Mouse (Mus musculus): Measurements from ENCODE around the gene Gsk3b.
"Not testable (repeated sequence)": the region's sequence is repeated elsewhere in the genome, so short reads cannot be mapped to it uniquely, and the experiment has no call there.

Gsk3b gene

GRCm38 (mm10) chr16:38105453-38105852 lies 16.7 kb downstream of the Gsk3b start:
- DNase-seq (ENCODE audit: low spot score): no peak

GRCm38 (mm10) chr16:38106542-38106941 lies 17.7 kb downstream of the Gsk3b start:
- no peak for DNase-seq (ENCODE audit: low spot score)

- DNase-seq (ENCODE audit: low spot score): no peak
Measured at GRCm38 (mm10) chr16:38110001-38110400, 21.2 kb downstream of the Gsk3b start.

GRCm38 (mm10) chr16:38110575-38110974 lies 21.8 kb downstream of the Gsk3b start:
- no peak for DNase-seq (ENCODE audit: low spot score)

- DNase-seq (ENCODE audit: low spot score): no peak
Measured at GRCm38 (mm10) chr16:38114074-38114473, 25.3 kb downstream of the Gsk3b start.

- not testable (repeated sequence) for DNase-seq (ENCODE audit: low spot score)
Measured at GRCm38 (mm10) chr16:38117909-38118308, 29.1 kb downstream of the Gsk3b start.

GRCm38 (mm10) chr16:38118723-38119122 lies 29.9 kb downstream of the Gsk3b start:
- no peak for DNase-seq (ENCODE audit: low spot score)

- DNase-seq (ENCODE audit: low spot score): no peak
Measured at GRCm38 (mm10) chr16:38119286-38119685, 30.5 kb downstream of the Gsk3b start.

GRCm38 (mm10) chr16:38129171-38129570 lies 40.4 kb downstream of the Gsk3b start:
- DNase-seq (ENCODE audit: low spot score): no peak

GRCm38 (mm10) chr16:38131041-38131440 lies 42.2 kb downstream of the Gsk3b start:
- DNase-seq (ENCODE audit: low spot score): no peak

- DNase-seq (ENCODE audit: low spot score): no peak
Measured at GRCm38 (mm10) chr16:38131756-38132155, 43.0 kb downstream of the Gsk3b start.

GRCm38 (mm10) chr16:38132210-38132609 lies 43.4 kb downstream of the Gsk3b start:
- DNase-seq (ENCODE audit: low spot score): no peak

- no peak for DNase-seq (ENCODE audit: low spot score)
Measured at GRCm38 (mm10) chr16:38137296-38137695, 48.5 kb downstream of the Gsk3b start.

GRCm38 (mm10) chr16:38144898-38145297 lies 56.1 kb downstream of the Gsk3b start:
- no peak for DNase-seq (ENCODE audit: low spot score)

- no peak for DNase-seq (ENCODE audit: low spot score)
Measured at GRCm38 (mm10) chr16:38150555-38150954, 61.8 kb downstream of the Gsk3b start.

- no peak for DNase-seq (ENCODE audit: low spot score)
Measured at GRCm38 (mm10) chr16:38157854-38158622, 69.2 kb downstream of the Gsk3b start.

- no peak for DNase-seq (ENCODE audit: low spot score)
Measured at GRCm38 (mm10) chr16:38162019-38162418, 73.2 kb downstream of the Gsk3b start.

- DNase-seq (ENCODE audit: low spot score): no peak
Measured at GRCm38 (mm10) chr16:38164811-38165591, 76.2 kb downstream of the Gsk3b start.

GRCm38 (mm10) chr16:38168971-38169370 lies 80.2 kb downstream of the Gsk3b start:
- DNase-seq (ENCODE audit: low spot score): no peak

- DNase-seq (ENCODE audit: low spot score): no peak
Measured at GRCm38 (mm10) chr16:38179150-38179549, 90.3 kb downstream of the Gsk3b start.

- no peak for DNase-seq (ENCODE audit: low spot score)
Measured at GRCm38 (mm10) chr16:38181421-38181820, 92.6 kb downstream of the Gsk3b start.

GRCm38 (mm10) chr16:38184657-38185269 lies 96.0 kb downstream of the Gsk3b start:
- DNase-seq (ENCODE audit: low spot score): no peak

- DNase-seq (ENCODE audit: low spot score): no peak
Measured at GRCm38 (mm10) chr16:38189952-38190351, 101.2 kb downstream of the Gsk3b start.
